Mouse (Mus musculus): Measurements from ENCODE around the gene Samd4. TPM values are rescaled to one million over a fixed set of nuclear protein-coding genes. Genes with fewer than 3 reads are reported as not detected.

The Samd4 gene
- total and polyA plus RNA-seq, 2 experiments = 1.6 TPM

- H3K36me3 ChIP-seq (ENCODE audit: control insufficient read depth, insufficient read depth, low read length) = no peaks in the 10 kb centered on the region
- DNase-seq (ENCODE audit: extremely low read depth, low read depth, low spot score) = peak; percentile 16
- H3K4me1 ChIP-seq (ENCODE audit: control insufficient read depth, insufficient read depth, low read length) = no peaks in the 10 kb centered on the region
- H3K9ac ChIP-seq (ENCODE audit: low read depth, low read length) = no peak overlapping the region
- no peaks in the 10 kb centered on the region for H3K27me3 ChIP-seq (ENCODE audit: control insufficient read depth, insufficient read depth, low read length)
- no peak for TF ChIP-seq CTCF (IDR thresholded peaks at IDR 0.05; ENCODE audit: low read depth, low read length)
- no peak for TF ChIP-seq POLR2A (IDR thresholded peaks at IDR 0.05; ENCODE audit: extremely low read depth, insufficient read depth, low read length)
- H3K4me3 ChIP-seq (ENCODE audit: insufficient read depth, low read depth, low read length) = no peak overlapping the region
- no peak overlapping the region for H3K27ac ChIP-seq (replicated peaks; ENCODE audit: insufficient read depth, low read depth, low read length)
- H3K79me2 ChIP-seq (ENCODE audit: control insufficient read depth, insufficient read depth, low read length) = no peaks in the 10 kb centered on the region
- WGBS = 55% methylated on average over 6 of the region's 6 CpGs
Observed at GRCm38 (mm10) chr14:46914356-46914755, 31.7 kb downstream of the Samd4 start.

GRCm38 (mm10) chr14:46915555-46915954, 32.9 kb downstream of the Samd4 start:
- Histone ChIP-seq H3K36me3 (ENCODE audit: control insufficient read depth, insufficient read depth, low read length) (no peaks in the 10 kb centered on the region), H3K4me3 (ENCODE audit: insufficient read depth, low read depth, low read length) (no peak overlapping the region), H3K27ac (replicated peaks; ENCODE audit: insufficient read depth, low read depth, low read length) (no peak overlapping the region), H3K4me1 (ENCODE audit: control insufficient read depth, insufficient read depth, low read length) (no peaks in the 10 kb centered on the region), H3K79me2 (ENCODE audit: control insufficient read depth, insufficient read depth, low read length) (peaks cover 2% of the 10 kb centered on the region; the same call in 1 of the 2 replicates), H3K9ac (ENCODE audit: low read depth, low read length) (no peak overlapping the region), H3K27me3 (ENCODE audit: control insufficient read depth, insufficient read depth, low read length) (no peaks in the 10 kb centered on the region)
- 76% methylated on average over 6 of the region's 6 CpGs for WGBS
- no peak for TF ChIP-seq POLR2A (IDR thresholded peaks at IDR 0.05; ENCODE audit: extremely low read depth, insufficient read depth, low read length)
- no peak for TF ChIP-seq CTCF (IDR thresholded peaks at IDR 0.05; ENCODE audit: low read depth, low read length)
- DNase-seq (ENCODE audit: extremely low read depth, low read depth, low spot score) = peak; percentile 28

- TF ChIP-seq CTCF (IDR thresholded peaks at IDR 0.05; ENCODE audit: low read depth, low read length) = no peak
- no peak for TF ChIP-seq POLR2A (IDR thresholded peaks at IDR 0.05; ENCODE audit: extremely low read depth, insufficient read depth, low read length)
- WGBS = 94% methylated on average over 4 of the region's 4 CpGs
Observed at GRCm38 (mm10) chr14:46916581-46916980, 33.9 kb downstream of the Samd4 start.

GRCm38 (mm10) chr14:46917136-46917535, 34.5 kb downstream of the Samd4 start:
- TF ChIP-seq POLR2A (IDR thresholded peaks at IDR 0.05; ENCODE audit: extremely low read depth, insufficient read depth, low read length) (no peak), CTCF (IDR thresholded peaks at IDR 0.05; ENCODE audit: low read depth, low read length) (no peak)
- Histone ChIP-seq H3K4me3 (ENCODE audit: insufficient read depth, low read depth, low read length) (no peak overlapping the region), H3K36me3 (ENCODE audit: control insufficient read depth, insufficient read depth, low read length) (no peaks in the 10 kb centered on the region), H3K4me1 (ENCODE audit: control insufficient read depth, insufficient read depth, low read length) (no peaks in the 10 kb centered on the region), H3K9ac (ENCODE audit: low read depth, low read length) (no peak overlapping the region), H3K27me3 (ENCODE audit: control insufficient read depth, insufficient read depth, low read length) (no peaks in the 10 kb centered on the region), H3K79me2 (ENCODE audit: control insufficient read depth, insufficient read depth, low read length) (peaks cover 3% of the 10 kb centered on the region; the same call in 1 of the 2 replicates), H3K27ac (replicated peaks; ENCODE audit: insufficient read depth, low read depth, low read length) (no peak overlapping the region)
- DNase-seq (ENCODE audit: extremely low read depth, low read depth, low spot score) = no peak
- WGBS = 95% methylated on average over 5 of the region's 5 CpGs

More at GRCm38 (mm10) chr14:46916581-46916980, 33.9 kb downstream of the Samd4 start:
- no peaks in the 10 kb centered on the region for H3K27me3 ChIP-seq (ENCODE audit: control insufficient read depth, insufficient read depth, low read length)
- no peak overlapping the region for H3K27ac ChIP-seq (replicated peaks; ENCODE audit: insufficient read depth, low read depth, low read length)
- no peak overlapping the region for H3K4me3 ChIP-seq (ENCODE audit: insufficient read depth, low read depth, low read length)
- H3K9ac ChIP-seq (ENCODE audit: low read depth, low read length) = no peak overlapping the region
- H3K4me1 ChIP-seq (ENCODE audit: control insufficient read depth, insufficient read depth, low read length) = no peaks in the 10 kb centered on the region
- no peaks in the 10 kb centered on the region for H3K36me3 ChIP-seq (ENCODE audit: control insufficient read depth, insufficient read depth, low read length)
- no peak for DNase-seq (ENCODE audit: extremely low read depth, low read depth, low spot score)
- peaks cover 3% of the 10 kb centered on the region; the same call in 1 of the 2 replicates for H3K79me2 ChIP-seq (ENCODE audit: control insufficient read depth, insufficient read depth, low read length)

- Histone ChIP-seq H3K4me1 (ENCODE audit: control insufficient read depth, insufficient read depth, low read length) (no peaks in the 10 kb centered on the region), H3K27me3 (ENCODE audit: control insufficient read depth, insufficient read depth, low read length) (no peaks in the 10 kb centered on the region), H3K79me2 (ENCODE audit: control insufficient read depth, insufficient read depth, low read length) (peaks cover 3% of the 10 kb centered on the region; the same call in 1 of the 2 replicates), H3K9ac (ENCODE audit: low read depth, low read length) (no peak overlapping the region), H3K4me3 (ENCODE audit: insufficient read depth, low read depth, low read length) (no peak overlapping the region), H3K27ac (replicated peaks; ENCODE audit: insufficient read depth, low read depth, low read length) (no peak overlapping the region), H3K36me3 (ENCODE audit: control insufficient read depth, insufficient read depth, low read length) (no peaks in the 10 kb centered on the region)
- TF ChIP-seq CTCF (IDR thresholded peaks at IDR 0.05; ENCODE audit: low read depth, low read length) (no peak), POLR2A (IDR thresholded peaks at IDR 0.05; ENCODE audit: extremely low read depth, insufficient read depth, low read length) (no peak)
- 88% methylated on average over 3 of the region's 3 CpGs for WGBS
- DNase-seq (ENCODE audit: extremely low read depth, low read depth, low spot score) = no peak
Observed at GRCm38 (mm10) chr14:46917581-46917980, 34.9 kb downstream of the Samd4 start.

- H3K9ac ChIP-seq (ENCODE audit: low read depth, low read length) = no peak overlapping the region
- DNase-seq (ENCODE audit: extremely low read depth, low read depth, low spot score) = no peak
- H3K27me3 ChIP-seq (ENCODE audit: control insufficient read depth, insufficient read depth, low read length) = no peaks in the 10 kb centered on the region
- H3K4me1 ChIP-seq (ENCODE audit: control insufficient read depth, insufficient read depth, low read length) = no peaks in the 10 kb centered on the region
- H3K79me2 ChIP-seq (ENCODE audit: control insufficient read depth, insufficient read depth, low read length) = peaks cover 3% of the 10 kb centered on the region; the same call in 1 of the 2 replicates
- no peak overlapping the region for H3K27ac ChIP-seq (replicated peaks; ENCODE audit: insufficient read depth, low read depth, low read length)
- 92% methylated on average over 5 of the region's 5 CpGs for WGBS
- H3K36me3 ChIP-seq (ENCODE audit: control insufficient read depth, insufficient read depth, low read length) = no peaks in the 10 kb centered on the region
- no peak for TF ChIP-seq CTCF (IDR thresholded peaks at IDR 0.05; ENCODE audit: low read depth, low read length)
- no peak for TF ChIP-seq POLR2A (IDR thresholded peaks at IDR 0.05; ENCODE audit: extremely low read depth, insufficient read depth, low read length)
- H3K4me3 ChIP-seq (ENCODE audit: insufficient read depth, low read depth, low read length) = no peak overlapping the region
Observed at GRCm38 (mm10) chr14:46920496-46920895, 37.8 kb downstream of the Samd4 start.
